Mouse (Mus musculus): Measurements from ENCODE around the gene Hoxc10. TPM values are rescaled to one million over a fixed set of nuclear protein-coding genes. Genes with fewer than 3 reads are reported as not detected.

Gene Hoxc10
- total RNA-seq, 2 experiments from 2014 or later = not detected

DNA sequence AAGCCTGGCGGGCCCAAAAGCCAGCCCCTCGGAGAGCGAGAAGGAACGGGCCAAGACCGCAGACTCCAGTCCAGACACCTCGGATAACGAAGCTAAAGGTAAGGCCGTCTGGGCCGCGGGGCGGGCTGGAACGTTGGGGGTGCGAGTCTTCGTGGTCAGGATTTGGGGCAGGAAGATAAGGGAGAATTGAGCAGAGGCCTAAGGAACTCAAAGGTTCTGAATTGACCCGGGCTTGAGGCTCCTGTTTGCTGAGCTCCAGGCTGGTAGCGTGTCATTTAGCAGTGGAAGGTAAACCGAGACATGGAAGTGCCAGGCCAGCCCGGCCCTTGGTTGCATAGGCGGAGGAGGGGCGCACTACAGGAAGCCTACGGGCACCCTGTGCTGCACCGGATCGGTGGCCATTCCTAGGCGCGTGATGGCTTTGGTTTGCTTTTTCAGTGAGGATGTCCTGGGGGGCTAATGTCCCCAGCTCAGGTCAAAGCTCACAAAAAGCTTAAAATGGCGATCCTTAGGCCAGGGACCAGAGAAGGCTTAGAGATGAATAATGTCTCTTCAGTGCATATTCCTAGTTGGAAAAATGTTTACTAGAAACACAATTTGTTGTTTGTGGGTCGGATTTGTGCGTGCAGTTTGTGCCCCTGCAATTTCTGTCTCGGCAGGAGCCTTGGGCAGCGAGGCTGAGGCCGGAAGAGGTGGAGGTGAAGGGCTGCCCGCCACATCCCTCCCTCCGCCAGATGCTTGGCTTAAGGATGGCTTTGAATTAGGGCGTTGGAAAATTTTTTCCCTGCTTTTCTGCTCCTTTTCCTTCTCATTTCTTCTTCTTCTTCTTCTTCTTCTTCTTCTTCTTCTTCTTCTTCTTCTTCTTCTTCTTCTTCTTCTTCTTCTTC, 1.2 kb downstream of the Hoxc10 start:
- DNase-seq (ENCODE audit: low spot score in 2 of 2) = no peak

DNA sequence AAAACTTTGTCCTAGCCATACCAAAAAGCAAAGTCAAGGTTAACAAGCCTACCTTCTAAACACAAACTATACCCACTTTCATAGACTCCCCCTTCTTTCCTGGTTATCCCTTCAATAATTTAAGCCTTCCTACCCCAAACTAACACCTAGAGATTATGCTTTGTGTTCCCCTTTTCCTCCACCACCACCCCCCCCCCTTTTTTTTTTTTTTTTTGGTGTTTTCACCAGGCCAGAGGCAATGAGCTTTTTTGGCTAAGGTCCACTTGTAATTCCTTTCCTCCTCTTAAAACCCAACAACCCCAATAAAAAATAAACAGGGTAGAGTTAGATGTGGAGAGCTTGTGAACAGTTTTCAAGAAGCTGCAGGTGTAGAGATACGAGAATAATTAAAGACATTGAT, 2.7 kb downstream of the Hoxc10 start:
- DNase-seq (ENCODE audit: low spot score in 2 of 2) = no peak

DNA sequence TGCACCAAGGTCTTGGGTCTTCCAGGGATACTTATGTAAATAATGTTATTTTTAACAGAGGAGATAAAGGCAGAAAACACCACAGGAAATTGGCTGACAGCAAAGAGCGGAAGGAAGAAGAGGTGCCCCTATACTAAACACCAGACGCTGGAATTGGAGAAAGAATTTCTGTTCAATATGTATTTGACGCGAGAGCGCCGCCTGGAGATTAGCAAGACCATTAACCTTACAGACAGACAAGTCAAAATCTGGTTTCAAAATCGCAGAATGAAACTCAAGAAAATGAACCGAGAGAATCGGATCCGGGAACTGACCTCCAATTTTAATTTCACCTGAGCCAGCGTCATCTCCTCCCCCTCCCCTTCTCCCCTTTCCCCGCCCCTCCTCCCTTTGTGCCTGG, 4.1 kb downstream of the Hoxc10 start:
- no peak for DNase-seq (ENCODE audit: low spot score in 2 of 2)

DNA sequence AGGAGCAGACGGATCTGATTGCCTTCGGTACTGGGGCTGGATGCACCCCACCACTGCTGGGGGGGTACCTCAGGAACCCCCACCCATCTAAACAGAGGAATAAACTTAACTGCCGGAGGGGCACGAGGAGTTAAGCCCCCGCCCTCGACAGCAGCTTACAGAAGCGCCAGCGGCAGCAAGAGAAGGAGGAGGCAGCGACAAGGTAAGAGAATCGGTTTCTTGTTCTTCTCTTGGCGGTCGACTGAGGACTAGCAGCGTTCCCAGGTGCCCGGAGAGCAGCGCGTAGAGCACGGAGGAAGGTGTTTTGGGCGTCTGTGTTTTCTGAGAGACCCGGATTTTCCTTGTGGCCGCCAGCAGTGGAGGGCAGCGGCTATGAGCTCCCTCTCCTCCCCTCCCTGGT, 5.7 kb downstream of the Hoxc10 start:
- no peak for DNase-seq (ENCODE audit: low spot score in 2 of 2)

DNA sequence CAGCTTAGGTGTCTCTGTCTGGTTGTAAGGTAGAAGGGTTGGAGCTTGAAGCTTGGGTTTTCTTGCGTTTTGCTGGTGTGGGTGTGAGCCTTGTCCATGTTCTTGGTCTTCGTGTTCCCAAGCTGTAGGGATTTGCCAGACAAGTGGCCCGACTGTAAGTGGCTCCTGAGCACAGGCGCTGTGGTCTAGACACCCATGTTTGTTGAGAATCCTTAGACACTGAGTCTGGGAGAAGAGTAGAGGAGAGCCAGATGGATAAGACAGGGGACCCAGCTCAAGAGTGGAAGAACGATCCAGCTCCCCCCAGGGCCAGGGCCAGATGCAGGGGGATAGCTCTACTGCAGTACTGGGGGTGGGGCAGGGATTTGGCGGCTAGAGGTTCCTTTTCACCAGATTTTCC, 6.2 kb downstream of the Hoxc10 start:
- no peak for DNase-seq (ENCODE audit: low spot score in 2 of 2)

DNA sequence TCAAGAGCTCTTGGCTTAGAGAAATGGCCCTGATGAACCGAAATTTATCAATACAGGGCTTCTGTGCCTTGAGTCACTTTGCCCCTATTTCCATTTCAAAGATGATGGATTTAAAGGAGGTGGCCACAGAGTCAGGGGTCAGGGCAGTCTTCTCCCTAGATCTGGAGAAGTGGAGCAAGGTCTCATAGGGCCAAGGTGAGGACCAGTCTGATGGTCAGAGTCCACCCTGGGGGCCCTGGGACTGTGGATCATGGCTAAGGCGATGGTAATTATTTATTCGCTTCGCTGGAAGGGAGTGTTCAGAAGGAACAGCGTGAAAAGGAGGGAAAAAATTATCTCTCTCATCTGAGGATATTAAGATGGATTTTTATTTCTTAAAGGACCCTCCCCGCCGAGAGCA, 8.4 kb downstream of the Hoxc10 start:
- no peak for DNase-seq (ENCODE audit: low spot score in 2 of 2)

DNA sequence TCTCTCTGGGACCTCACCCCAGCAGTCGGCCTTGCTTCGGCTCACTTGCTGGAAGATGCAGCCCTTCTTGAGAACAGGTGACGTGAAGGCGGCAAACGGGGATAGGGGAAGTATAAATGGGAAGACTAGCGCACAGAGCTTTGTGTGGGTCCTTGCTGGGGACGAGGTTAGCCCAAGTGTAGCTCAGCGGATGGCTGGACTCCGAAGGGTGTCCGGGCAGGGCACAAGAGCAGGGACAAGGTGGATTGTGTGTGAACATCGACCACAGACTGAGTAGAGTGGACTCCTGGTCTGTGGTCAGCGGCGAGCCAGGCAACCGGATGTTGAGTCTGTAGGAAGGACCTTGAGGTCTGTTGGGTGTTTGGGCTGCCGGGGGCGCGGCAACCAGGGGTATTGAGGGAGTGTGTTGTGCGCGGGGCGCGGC, 9.1 kb downstream of the Hoxc10 start:
- no peak for DNase-seq (ENCODE audit: low spot score in 2 of 2)

DNA sequence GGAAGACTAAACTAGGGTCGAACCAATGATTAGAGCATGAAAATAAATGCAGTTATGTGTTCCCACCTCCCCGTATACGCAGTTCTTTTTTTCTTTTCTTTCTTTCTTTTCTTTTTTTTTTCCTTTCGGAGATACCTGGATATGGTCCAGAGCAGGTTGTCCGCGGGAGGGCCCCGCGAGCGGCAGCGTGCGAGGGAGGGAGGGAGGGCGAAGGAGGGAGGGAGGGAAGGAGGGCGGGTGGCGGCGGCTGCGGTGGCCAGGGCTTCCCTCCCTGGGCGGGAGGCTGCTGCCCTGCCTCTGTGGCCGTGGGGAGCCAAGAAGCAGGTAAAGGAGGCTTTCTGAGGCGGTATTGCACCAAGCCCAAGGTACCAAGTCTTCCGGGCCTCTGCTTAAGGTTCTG, 9.6 kb downstream of the Hoxc10 start, which contains the start of gene Hoxc9:
Hoxc9 (plus strand) TSS at position 269 of the 400 bp plus-strand sequence.
- DNase-seq (ENCODE audit: low spot score in 2 of 2) = no peak

DNA sequence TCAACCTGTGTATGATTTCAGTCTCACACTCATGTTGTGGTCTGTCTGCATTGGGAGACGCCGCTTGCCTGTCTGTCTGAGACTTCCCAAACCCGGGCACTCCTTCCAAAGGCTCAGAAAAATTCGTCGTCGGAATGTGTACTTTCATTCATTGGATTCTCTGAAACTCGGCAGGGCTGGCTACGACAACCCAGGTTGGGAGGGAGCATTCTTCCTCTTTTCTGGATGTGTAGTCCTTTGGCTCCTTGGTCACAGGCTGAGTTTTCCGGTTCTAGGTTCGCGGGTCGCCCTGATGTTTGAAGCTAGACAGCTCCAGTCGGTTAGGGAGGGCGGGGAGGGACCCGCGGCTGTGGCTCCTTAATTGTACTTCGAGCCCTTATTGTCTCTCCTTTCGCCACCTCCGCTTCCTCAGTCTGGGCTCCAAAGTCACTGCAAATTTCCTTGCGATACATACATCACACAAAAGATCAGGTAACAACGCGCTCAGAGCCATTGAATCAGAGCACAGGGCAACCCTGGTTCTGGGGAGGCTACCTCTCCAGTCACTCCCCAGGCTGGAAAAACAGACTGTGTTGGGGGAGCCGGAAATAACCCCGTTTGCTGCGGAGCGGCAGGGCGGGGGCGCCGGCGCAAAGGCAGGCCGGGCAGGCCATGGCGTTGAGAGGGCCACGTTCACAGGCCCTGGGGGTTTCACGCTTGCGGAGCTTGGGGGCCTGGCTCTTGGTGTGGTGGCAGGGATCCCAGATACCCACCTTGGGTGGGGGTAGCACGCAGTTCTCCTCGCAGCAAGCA, 10.2 kb downstream of the Hoxc10 start:
- DNase-seq (ENCODE audit: low spot score in 2 of 2) = no peak

DNA sequence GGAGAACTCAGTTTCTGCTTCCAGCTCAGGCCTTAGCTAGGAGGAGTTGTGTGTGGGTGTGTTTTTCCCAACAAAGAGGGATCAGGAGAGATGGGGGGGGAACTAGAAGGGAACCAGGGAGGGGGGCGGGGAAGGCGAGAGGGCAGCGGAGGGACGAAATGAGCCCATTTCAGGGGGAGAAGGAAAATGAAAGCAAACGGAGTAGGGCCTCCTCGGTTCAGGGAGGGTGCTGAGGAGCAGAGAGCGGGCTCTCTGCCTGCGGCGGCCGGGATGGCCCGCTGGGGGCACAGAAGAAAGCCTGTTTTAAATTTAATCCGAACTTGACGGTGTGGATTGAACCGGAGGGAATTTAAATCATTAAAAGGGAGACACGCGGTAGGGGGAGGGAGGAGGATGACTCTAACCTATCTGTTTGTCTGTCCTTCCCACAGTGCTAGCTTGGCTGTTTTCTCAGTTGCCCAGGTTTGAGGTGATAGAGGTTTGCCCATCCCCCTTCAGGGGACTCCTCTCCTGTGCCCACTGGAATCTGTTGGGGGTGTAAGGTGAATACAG, 10.9 kb downstream of the Hoxc10 start:
- DNase-seq (ENCODE audit: low spot score in 2 of 2) = no peak

DNA sequence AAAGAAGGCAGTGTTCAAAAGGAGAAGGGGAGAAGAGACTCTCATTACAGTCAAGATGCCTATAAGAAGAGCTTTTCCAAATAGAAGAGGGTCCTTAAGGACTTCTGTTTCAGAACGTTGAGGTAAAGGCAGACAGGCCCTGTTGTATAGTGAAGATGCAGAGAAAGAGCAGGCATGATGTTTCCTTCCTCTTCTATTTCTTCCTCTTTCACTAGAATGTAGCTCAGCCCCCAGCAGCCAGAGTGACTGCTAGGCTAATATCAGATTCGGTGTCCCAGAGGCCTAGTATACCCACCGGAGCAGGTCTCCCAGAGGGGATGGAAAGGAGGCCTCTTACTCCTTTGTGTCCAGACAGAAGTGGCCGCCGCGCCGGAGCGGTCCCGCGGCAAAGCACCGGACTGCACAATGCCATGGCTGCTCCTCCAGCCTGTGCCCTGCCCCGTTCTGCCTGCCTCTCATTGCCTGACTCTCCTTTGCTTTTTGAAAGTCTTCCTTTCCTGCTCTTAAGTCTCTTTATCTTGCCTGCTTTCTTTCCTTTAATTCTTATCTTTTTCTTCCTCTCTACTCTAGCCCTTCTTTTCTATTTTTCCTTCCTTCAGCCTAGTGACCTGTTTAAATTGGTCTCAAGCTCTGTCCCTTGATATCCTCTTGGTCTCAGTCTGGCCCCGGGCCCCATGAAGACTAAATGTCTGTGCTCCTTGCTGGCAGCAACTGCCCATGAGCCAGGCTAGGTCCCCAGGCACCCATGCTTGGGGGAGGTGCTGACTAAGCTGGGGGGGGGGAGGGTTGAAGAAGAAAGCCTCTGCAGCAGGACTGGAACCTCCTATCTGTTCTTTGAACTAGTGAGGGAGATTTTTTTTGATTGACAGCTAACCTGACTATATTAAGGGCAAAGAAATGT, 12.3 kb downstream of the Hoxc10 start:
- DNase-seq (ENCODE audit: low spot score in 2 of 2) = no peak

DNA sequence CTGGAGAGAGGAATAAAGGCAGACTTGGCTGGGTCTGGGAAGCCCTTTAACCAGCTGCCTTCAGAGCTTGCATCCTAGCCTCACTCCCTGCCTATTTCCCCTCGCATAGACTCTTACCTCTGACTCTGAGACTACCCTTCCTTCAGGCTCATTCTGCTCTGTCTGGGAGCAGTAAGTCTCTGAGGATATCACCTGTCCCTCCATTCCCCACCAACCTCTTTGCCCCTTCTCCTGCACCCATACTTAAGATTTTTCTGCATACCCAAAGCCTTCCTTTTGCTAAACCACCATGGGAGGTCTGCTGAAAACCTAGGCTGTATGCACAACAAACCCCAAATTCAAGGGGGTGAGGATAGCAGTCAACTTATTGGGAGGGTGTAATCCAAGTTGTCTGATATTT, 13.3 kb downstream of the Hoxc10 start:
- DNase-seq (ENCODE audit: low spot score in 2 of 2) = no peak

DNA sequence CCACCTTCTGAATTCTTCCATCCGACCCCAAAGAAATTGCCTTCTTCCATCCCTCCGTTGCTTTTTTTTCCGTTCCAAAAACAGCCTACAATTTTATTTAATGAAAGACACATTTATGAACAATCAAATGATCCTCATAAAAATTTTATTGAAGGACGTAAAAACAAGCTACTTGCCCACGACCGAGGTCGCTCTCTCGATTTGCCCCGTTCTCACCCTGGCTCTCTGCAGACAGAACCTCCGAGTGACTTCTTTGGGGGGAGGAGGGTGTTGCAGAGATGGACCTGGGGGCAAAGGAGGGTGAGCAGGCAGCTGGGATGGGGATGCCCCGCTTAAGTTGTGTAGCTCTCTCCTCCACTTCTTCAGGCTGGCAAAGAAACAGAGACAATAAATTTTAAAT, 13.8 kb downstream of the Hoxc10 start:
- DNase-seq (ENCODE audit: low spot score in 2 of 2) = no peak

DNA sequence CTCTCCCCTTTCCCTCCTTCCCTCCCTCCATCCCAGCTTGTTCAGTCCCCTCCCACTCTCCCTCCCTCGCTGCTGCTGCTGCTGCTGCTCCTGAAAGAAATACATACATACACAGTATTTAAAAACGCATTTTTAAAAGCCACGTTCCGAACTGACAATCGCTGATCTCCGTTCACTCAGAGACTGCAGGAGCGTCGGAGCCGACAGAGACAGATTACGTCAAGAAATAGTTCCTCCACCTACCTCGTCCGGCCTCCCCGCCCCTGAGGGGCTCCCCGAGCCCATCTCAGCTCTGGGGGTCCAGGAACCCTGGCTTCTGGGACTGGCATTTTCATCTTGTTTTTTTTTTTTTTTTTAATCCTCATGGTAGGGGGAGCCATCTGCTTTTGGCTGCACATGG, 14.3 kb downstream of the Hoxc10 start:
- DNase-seq (ENCODE audit: low spot score in 2 of 2) = no peak

DNA sequence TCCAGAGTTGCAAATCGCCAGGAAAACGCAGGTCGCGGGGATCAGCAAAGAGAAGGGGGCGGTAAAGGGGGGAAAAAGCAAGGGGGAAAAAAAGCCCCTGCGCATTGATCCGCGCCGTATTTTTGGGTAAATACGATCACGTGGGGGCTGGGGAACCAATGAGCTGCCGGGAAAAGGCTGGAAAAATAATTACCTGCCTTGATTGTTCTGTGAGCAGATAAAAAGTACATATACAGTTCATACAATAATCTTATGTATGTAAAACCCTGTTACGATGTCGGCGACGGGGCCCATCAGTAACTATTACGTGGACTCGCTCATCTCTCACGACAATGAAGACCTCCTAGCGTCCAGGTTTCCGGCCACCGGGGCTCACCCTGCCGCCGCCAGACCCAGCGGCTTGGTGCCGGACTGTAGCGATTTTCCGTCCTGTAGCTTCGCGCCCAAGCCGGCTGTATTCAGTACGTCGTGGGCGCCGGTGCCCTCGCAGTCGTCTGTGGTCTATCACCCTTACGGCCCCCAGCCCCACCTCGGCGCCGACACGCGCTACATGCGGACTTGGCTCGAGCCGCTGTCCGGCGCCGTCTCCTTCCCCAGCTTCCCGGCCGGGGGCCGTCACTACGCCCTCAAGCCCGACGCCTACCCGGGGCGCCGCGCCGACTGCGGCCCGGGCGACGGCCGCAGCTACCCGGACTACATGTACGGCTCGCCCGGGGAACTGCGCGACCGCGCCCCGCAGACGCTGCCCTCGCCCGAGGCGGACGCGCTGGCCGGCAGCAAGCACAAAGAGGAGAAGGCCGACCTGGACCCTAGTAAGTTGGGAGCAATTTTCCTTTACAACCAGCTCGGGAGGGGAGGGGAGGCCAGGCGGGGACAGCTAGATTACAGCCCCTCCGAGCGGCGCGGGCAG, 15.0 kb downstream of the Hoxc10 start:
- no peak for DNase-seq (ENCODE audit: low spot score in 2 of 2)

DNA sequence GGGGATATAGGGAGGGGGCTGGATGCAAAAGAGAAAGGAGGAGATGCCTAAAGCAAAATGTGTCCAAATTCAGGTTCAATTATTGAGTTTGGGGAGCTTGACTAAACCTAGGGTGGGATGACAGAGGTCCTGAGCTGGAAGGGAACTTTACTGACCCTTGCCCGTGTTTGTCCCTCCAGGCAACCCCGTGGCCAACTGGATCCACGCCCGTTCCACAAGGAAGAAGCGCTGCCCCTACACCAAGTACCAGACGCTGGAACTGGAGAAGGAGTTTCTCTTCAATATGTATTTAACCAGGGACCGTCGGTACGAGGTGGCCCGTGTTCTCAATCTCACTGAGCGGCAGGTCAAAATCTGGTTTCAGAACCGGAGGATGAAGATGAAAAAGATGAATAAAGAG, 17.1 kb downstream of the Hoxc10 start:
- DNase-seq (ENCODE audit: low spot score in 2 of 2) = no peak

DNA sequence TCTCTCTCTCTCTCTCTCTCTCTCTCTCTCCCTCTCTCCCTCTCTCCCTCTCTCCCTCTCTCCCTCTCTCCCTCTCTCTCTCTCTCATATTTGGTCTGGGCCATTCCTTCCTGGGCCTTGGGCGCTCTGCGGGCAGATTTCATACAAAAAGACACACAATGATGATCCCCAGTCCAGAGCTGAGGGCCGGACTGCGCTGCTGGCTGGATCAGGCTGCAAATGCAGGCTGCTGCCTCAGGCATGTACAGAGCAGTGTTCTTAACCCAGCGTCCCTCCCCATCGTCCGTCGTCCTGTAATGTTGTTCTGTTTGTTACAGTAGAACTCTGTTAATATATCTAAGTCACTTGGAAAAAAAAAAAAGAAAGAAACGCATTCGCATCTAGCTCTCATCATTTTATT, 17.9 kb downstream of the Hoxc10 start:
- DNase-seq (ENCODE audit: low spot score in 2 of 2) = no peak

DNA sequence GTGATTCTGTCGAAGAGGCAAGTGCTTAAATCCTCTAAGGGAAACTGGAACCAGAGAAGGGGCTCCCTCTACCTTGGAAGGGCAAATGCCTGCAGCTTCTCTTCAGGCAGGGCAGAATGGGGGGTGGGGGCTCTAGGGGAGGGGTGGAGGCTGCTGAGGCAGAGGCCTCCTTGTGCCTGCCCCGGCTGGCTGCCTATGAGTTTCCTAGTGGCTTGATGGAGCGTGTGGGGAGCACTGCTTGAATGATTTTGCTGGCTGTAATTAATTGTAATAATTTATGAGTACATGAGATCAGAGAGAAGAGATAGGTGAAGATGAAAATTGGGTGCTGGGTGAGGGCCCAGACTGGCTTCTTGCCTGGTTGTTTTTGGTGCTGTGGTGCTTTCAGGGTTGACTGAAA, 18.3 kb downstream of the Hoxc10 start:
- no peak for DNase-seq (ENCODE audit: low spot score in 2 of 2)

DNA sequence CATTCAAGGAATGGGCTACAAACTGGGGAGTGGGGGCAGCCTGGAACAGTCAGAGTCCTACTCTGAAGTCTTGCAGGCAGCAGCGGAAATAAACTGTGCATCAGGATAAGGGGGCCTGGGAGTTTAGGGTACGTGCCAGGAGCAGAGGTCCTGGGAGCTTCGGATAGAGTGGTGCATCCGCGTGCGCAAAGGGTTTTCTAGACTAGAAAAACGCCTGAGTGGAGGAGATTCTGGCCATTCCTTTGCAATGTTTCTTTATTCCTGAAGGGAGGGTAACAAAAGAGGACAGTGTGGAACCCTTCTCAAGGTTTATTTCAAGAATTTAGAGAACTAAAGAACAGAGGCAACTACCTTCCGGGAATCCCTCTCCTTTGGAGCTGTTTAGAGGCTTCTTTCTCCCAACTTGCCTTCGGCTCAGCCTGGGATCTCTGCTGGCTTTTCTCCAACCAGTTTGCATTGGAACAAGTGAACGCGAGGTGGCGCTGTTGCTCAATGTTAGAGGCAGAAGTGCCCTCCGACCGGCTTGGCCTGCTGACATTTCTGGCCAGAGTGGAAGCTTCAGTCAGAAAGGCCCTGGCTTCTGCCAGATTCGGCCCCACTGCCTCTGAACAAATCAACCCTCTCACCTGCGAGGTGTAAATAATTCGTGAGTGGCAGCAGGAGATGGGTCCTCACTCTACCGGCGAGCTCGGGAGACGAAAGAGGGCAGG, 20.7 kb downstream of the Hoxc10 start:
- DNase-seq (ENCODE audit: low spot score in 2 of 2) = peak; percentile 92 to 93
